Comparison of ENCODE assay signal across 20 mouse cellular contexts in genomic region chr8:94607064-94607463, GRCm38 (mm10). TPM values are rescaled to one million over a fixed set of nuclear protein-coding genes. Genes with fewer than 3 reads are reported as not detected.
DNase-seq lines count a peak whose midpoint lies in the region; ATAC-seq and TF ChIP-seq lines count a peak whose summit lies in the region.
"Had no signal": no experiment of that assay in that cellular context is flagged by ENCODE, and none has a peak within 500 bp of the region (broad histone marks: within the 10 kb centered on the region; RNA-seq: fewer than 3 reads in every experiment).

No protein-coding gene starts in this region.

- no peak overlapping the region for H3K27ac ChIP-seq in hindbrain, postnatal 0 days
- H3K27ac ChIP-seq in hindbrain, embryonic 12.5 days = no peak overlapping the region
- H3K27ac ChIP-seq in midbrain, postnatal 0 days (ENCODE audit: low read depth, low read length) = no peak overlapping the region
- H3K27ac ChIP-seq in midbrain, embryonic 14.5 days (replicated peaks; ENCODE audit: low read depth, low read length) = no peak overlapping the region
- H3K27ac ChIP-seq: embryonic facial prominence, embryonic 12.5 days; forebrain, embryonic 15.5 days; heart, adult 2 months; heart, embryonic 15.5 days; intestine, embryonic 15.5 days; limb, embryonic 15.5 days; midbrain, embryonic 13.5 days had no signal

- no peaks in the 10 kb centered on the region for H3K9me3 ChIP-seq in hindbrain, postnatal 0 days (ENCODE audit: low read length)
- no peaks in the 10 kb centered on the region for H3K9me3 ChIP-seq in hindbrain, embryonic 12.5 days (replicated peaks)
- H3K9me3 ChIP-seq in midbrain, postnatal 0 days (ENCODE audit: low read length) = no peaks in the 10 kb centered on the region
- no peaks in the 10 kb centered on the region for H3K9me3 ChIP-seq in midbrain, embryonic 14.5 days (ENCODE audit: control insufficient read depth, low read length)
- H3K9me3 ChIP-seq: embryonic facial prominence, embryonic 12.5 days; forebrain, embryonic 15.5 days; heart, embryonic 15.5 days; intestine, embryonic 15.5 days; limb, embryonic 15.5 days; midbrain, embryonic 13.5 days had no signal

- WGBS in hindbrain, postnatal 0 days = 92% methylated on average over 5 of the region's 5 CpGs
- WGBS in hindbrain, embryonic 12.5 days = 95% methylated on average over 5 of the region's 5 CpGs
- 93% methylated on average over 5 of the region's 5 CpGs for WGBS in midbrain, postnatal 0 days
- 94% methylated on average over 5 of the region's 5 CpGs for WGBS in midbrain, embryonic 14.5 days

- no peak overlapping the region for H3K9ac ChIP-seq in hindbrain, postnatal 0 days (replicated peaks; ENCODE audit: low read length)
- no peak overlapping the region for H3K9ac ChIP-seq in hindbrain, embryonic 12.5 days
- no peak overlapping the region for H3K9ac ChIP-seq in midbrain, postnatal 0 days (replicated peaks; ENCODE audit: low read length, poor library complexity, severe bottlenecking)
- H3K9ac ChIP-seq in midbrain, embryonic 14.5 days (replicated peaks; ENCODE audit: low read length) = no peak overlapping the region
- H3K9ac ChIP-seq: embryonic facial prominence, embryonic 12.5 days; forebrain, embryonic 15.5 days; heart, embryonic 15.5 days; intestine, embryonic 15.5 days; limb, embryonic 15.5 days; lung, embryonic 14.5 days; midbrain, embryonic 13.5 days had no signal

- DNase-seq in hindbrain, postnatal 0 days (ENCODE audit: low spot score) = no peak
- DNase-seq in midbrain, postnatal 0 days (ENCODE audit: low spot score) = no peak
- no peak for DNase-seq in midbrain, embryonic 14.5 days
- peak; percentile 49 for DNase-seq in induced T-regulatory cell, adult 2 months (ENCODE audit: low read depth)
- DNase-seq in right cerebral cortex, adult 2 months (ENCODE audit: low spot score in 2 of 2) = no peak
- DNase-seq in heart, postnatal 10 days = no peak
- DNase-seq: adrenal gland, postnatal 10 days; cerebellum, adult 2 months; gastrocnemius, postnatal 10 days; heart, adult 2 months; kidney, postnatal 25 days; lung, embryonic 14.5 days; lung, postnatal 4 days had no signal

- no peak overlapping the region for H3K4me2 ChIP-seq in hindbrain, postnatal 0 days (ENCODE audit: low read depth, low read length)
- H3K4me2 ChIP-seq in hindbrain, embryonic 12.5 days (replicated peaks) = no peak overlapping the region
- H3K4me2 ChIP-seq in midbrain, postnatal 0 days (ENCODE audit: low read depth, low read length, poor library complexity, severe bottlenecking) = no peak overlapping the region
- no peak overlapping the region for H3K4me2 ChIP-seq in midbrain, embryonic 14.5 days (ENCODE audit: low read length)
- H3K4me2 ChIP-seq: embryonic facial prominence, embryonic 12.5 days; forebrain, embryonic 15.5 days; heart, embryonic 15.5 days; intestine, embryonic 15.5 days; limb, embryonic 15.5 days; lung, embryonic 14.5 days; midbrain, embryonic 13.5 days had no signal

- no peaks in the 10 kb centered on the region; the same call in 1 of the 2 replicates for H3K36me3 ChIP-seq in hindbrain, postnatal 0 days (ENCODE audit: insufficient read depth, low read length)
- peaks cover 4% of the 10 kb centered on the region; the same call in 1 of the 2 replicates for H3K36me3 ChIP-seq in hindbrain, embryonic 12.5 days
- H3K36me3 ChIP-seq in midbrain, postnatal 0 days (ENCODE audit: insufficient read depth, low read length) = no peaks in the 10 kb centered on the region
- H3K36me3 ChIP-seq in midbrain, embryonic 14.5 days (ENCODE audit: control insufficient read depth, insufficient read depth, low read length) = no peaks in the 10 kb centered on the region
- H3K36me3 ChIP-seq: embryonic facial prominence, embryonic 12.5 days; forebrain, embryonic 15.5 days; heart, embryonic 15.5 days; intestine, embryonic 15.5 days; limb, embryonic 15.5 days; midbrain, embryonic 13.5 days had no signal

- no peak overlapping the region for H3K4me3 ChIP-seq in hindbrain, postnatal 0 days (ENCODE audit: low read length)
- H3K4me3 ChIP-seq in hindbrain, embryonic 12.5 days = no peak overlapping the region
- H3K4me3 ChIP-seq in midbrain, postnatal 0 days (ENCODE audit: low read depth, low read length) = no peak overlapping the region
- no peak overlapping the region for H3K4me3 ChIP-seq in midbrain, embryonic 14.5 days (replicated peaks; ENCODE audit: low read depth, low read length)
- H3K4me3 ChIP-seq: embryonic facial prominence, embryonic 12.5 days; forebrain, embryonic 15.5 days; heart, adult 2 months; heart, embryonic 15.5 days; intestine, embryonic 15.5 days; limb, embryonic 15.5 days; midbrain, embryonic 13.5 days had no signal

- no peaks in the 10 kb centered on the region for H3K27me3 ChIP-seq in hindbrain, postnatal 0 days (ENCODE audit: insufficient read depth, low read length)
- no peaks in the 10 kb centered on the region for H3K27me3 ChIP-seq in hindbrain, embryonic 12.5 days
- H3K27me3 ChIP-seq in midbrain, postnatal 0 days (ENCODE audit: insufficient read depth, low read length) = no peaks in the 10 kb centered on the region
- no peaks in the 10 kb centered on the region for H3K27me3 ChIP-seq in midbrain, embryonic 14.5 days (ENCODE audit: control insufficient read depth, insufficient read depth, low read length)
- H3K27me3 ChIP-seq: embryonic facial prominence, embryonic 12.5 days; forebrain, embryonic 15.5 days; heart, embryonic 15.5 days; intestine, embryonic 15.5 days; limb, embryonic 15.5 days; midbrain, embryonic 13.5 days had no signal

- no peak for ATAC-seq in hindbrain, postnatal 0 days
- no peak for ATAC-seq in hindbrain, embryonic 12.5 days (ENCODE audit: low FRiP score)
- no peak for ATAC-seq in midbrain, postnatal 0 days (ENCODE audit: low FRiP score)
- no peak for ATAC-seq in midbrain, embryonic 14.5 days (ENCODE audit: low FRiP score, low TSS enrichment)
- ATAC-seq: forebrain, embryonic 15.5 days; intestine, embryonic 15.5 days; midbrain, embryonic 13.5 days had no signal

- H3K4me1 ChIP-seq in hindbrain, postnatal 0 days (ENCODE audit: insufficient read depth, low read length) = peaks cover 10% of the 10 kb centered on the region; the same call in 1 of the 2 replicates
- peaks cover 13% of the 10 kb centered on the region for H3K4me1 ChIP-seq in hindbrain, embryonic 12.5 days
- peaks cover 6% of the 10 kb centered on the region; the same call in 1 of the 2 replicates for H3K4me1 ChIP-seq in midbrain, postnatal 0 days (ENCODE audit: insufficient read depth, low read length)
- H3K4me1 ChIP-seq in midbrain, embryonic 14.5 days (ENCODE audit: control insufficient read depth, insufficient read depth, low read length) = peaks cover 10% of the 10 kb centered on the region

- TF ChIP-seq CTCF in hindbrain, postnatal 0 days (IDR thresholded peaks at IDR 0.05; ENCODE audit: low read depth) = peak; percentile 31; the same call in 1 of the 2 replicates
- peak; percentile 30; the same call in 1 of the 2 replicates for TF ChIP-seq CTCF in midbrain, postnatal 0 days (IDR thresholded peaks at IDR 0.05)

- intact Hi-C loops in heart, postnatal 10 days (cut with DNase I) = no loop called here

RNA-seq across cellular contexts. Expression of gene Fam192a, which starts 5.3 kb away (rescaled TPM):
- total RNA-seq in hindbrain, postnatal 0 days (2014; rRNA removed) = 24.4 and 32.7 TPM in 2 replicates
- 64.6 and 66.9 TPM in 2 replicates for polyA plus RNA-seq in hindbrain, postnatal 0 days (2015; fragmentation: Nextera tagmentation; extraction: Ambion mirVana)
- 89.6 and 99.7 TPM in 2 replicates for polyA plus RNA-seq in hindbrain, embryonic 12.5 days (2016; fragmentation: Nextera tagmentation; extraction: Ambion mirVana)
- 29.2 and 36.3 TPM in 2 replicates for total RNA-seq in midbrain, postnatal 0 days (2014; rRNA removed)
- polyA plus RNA-seq in midbrain, postnatal 0 days (2015; fragmentation: Nextera tagmentation; extraction: Ambion mirVana) = 59.6 and 62.2 TPM in 2 replicates
- 71.9 and 91.9 TPM in 2 replicates for polyA plus RNA-seq in midbrain, embryonic 14.5 days (2014; fragmentation: Nextera tagmentation; extraction: Ambion mirVana)
- 10 to 100 TPM; 20.9 to 27.0 TPM for total RNA-seq in heart, postnatal 10 days (2021)

RNA-seq across cellular contexts. Expression of gene Rspry1, which starts 5.3 kb away (rescaled TPM):
- 29.6 and 36.1 TPM in 2 replicates for total RNA-seq in hindbrain, postnatal 0 days (2014; rRNA removed)
- polyA plus RNA-seq in hindbrain, postnatal 0 days (2015; fragmentation: Nextera tagmentation; extraction: Ambion mirVana) = 31.4 and 34.1 TPM in 2 replicates
- 53.6 and 54.8 TPM in 2 replicates for polyA plus RNA-seq in hindbrain, embryonic 12.5 days (2016; fragmentation: Nextera tagmentation; extraction: Ambion mirVana)
- total RNA-seq in midbrain, postnatal 0 days (2014; rRNA removed) = 42.7 and 53.2 TPM in 2 replicates
- polyA plus RNA-seq in midbrain, postnatal 0 days (2015; fragmentation: Nextera tagmentation; extraction: Ambion mirVana) = 35.5 and 35.9 TPM in 2 replicates
- 46.1 and 54.4 TPM in 2 replicates for polyA plus RNA-seq in midbrain, embryonic 14.5 days (2014; fragmentation: Nextera tagmentation; extraction: Ambion mirVana)
- total RNA-seq in heart, postnatal 10 days (2021) = 10 to 100 TPM; 14.5 to 16.1 TPM

RNA-seq across cellular contexts. Expression of gene Arl2bp, which starts 59.3 kb away (rescaled TPM):
- 134 and 234 TPM in 2 replicates for total RNA-seq in hindbrain, postnatal 0 days (2014; rRNA removed)
- polyA plus RNA-seq in hindbrain, postnatal 0 days (2015; fragmentation: Nextera tagmentation; extraction: Ambion mirVana) = 199 and 208 TPM in 2 replicates
- polyA plus RNA-seq in hindbrain, embryonic 12.5 days (2016; fragmentation: Nextera tagmentation; extraction: Ambion mirVana) = 205 and 223 TPM in 2 replicates
- 146 and 246 TPM in 2 replicates for total RNA-seq in midbrain, postnatal 0 days (2014; rRNA removed)
- polyA plus RNA-seq in midbrain, postnatal 0 days (2015; fragmentation: Nextera tagmentation; extraction: Ambion mirVana) = 180 and 187 TPM in 2 replicates
- polyA plus RNA-seq in midbrain, embryonic 14.5 days (2014; fragmentation: Nextera tagmentation; extraction: Ambion mirVana) = 83.0 and 99.4 TPM in 2 replicates
- total RNA-seq in heart, postnatal 10 days (2021) = 100 to 1,000 TPM; 107 to 110 TPM
